Mouse (Mus musculus): ENCODE measurements around the gene Rnf181.

Gene Rnf181

GRCm38 (mm10) chr6:72360599-72360935 is 6.2 kb downstream of the Rnf181 start:
- DNase-seq (ENCODE audit: low read depth, low spot score): no peak

- no peak for DNase-seq (ENCODE audit: low read depth, low spot score)
These were observed 6.7 kb downstream of the Rnf181 start for GRCm38 (mm10) chr6:72359891-72360598.

- no peak for DNase-seq (ENCODE audit: low read depth, low spot score)
These were observed 7.4 kb downstream of the Rnf181 start for GRCm38 (mm10) chr6:72359343-72359742.

- no peak for DNase-seq (ENCODE audit: low read depth, low spot score)
These were observed 8.5 kb downstream of the Rnf181 start for GRCm38 (mm10) chr6:72358086-72358764.

GRCm38 (mm10) chr6:72357164-72358079 is 9.3 kb downstream of the Rnf181 start:
- DNase-seq (ENCODE audit: low read depth, low spot score): no peak

GRCm38 (mm10) chr6:72356001-72356532 is 10.7 kb downstream of the Rnf181 start:
- DNase-seq (ENCODE audit: low read depth, low spot score): no peak

GRCm38 (mm10) chr6:72355066-72355911 is 11.5 kb downstream of the Rnf181 start, which contains the start of gene Tmem150a:
Gene Tmem150a, plus strand, starts transcription at chr6:72355447.
- peak; percentile 47 for DNase-seq (ENCODE audit: low read depth, low spot score)

- DNase-seq (ENCODE audit: low read depth, low spot score): no peak
These were observed 12.7 kb downstream of the Rnf181 start for GRCm38 (mm10) chr6:72354025-72354424.

- DNase-seq (ENCODE audit: low read depth, low spot score): no peak
These were observed 13.9 kb downstream of the Rnf181 start for GRCm38 (mm10) chr6:72352636-72353405.

- no peak for DNase-seq (ENCODE audit: low read depth, low spot score)
These were observed 16.5 kb downstream of the Rnf181 start for GRCm38 (mm10) chr6:72350214-72350613.

GRCm38 (mm10) chr6:72348411-72348810 is 18.3 kb downstream of the Rnf181 start:
- no peak for DNase-seq (ENCODE audit: low read depth, low spot score)

GRCm38 (mm10) chr6:72347166-72347941 is 19.4 kb downstream of the Rnf181 start, which contains the start of gene 0610030E20Rik:
Gene 0610030E20Rik, plus strand, starts transcription at chr6:72347317.
- DNase-seq (ENCODE audit: low read depth, low spot score): peak; percentile 51

- no peak for DNase-seq (ENCODE audit: low read depth, low spot score)
These were observed 20.5 kb downstream of the Rnf181 start for GRCm38 (mm10) chr6:72346261-72346660.

- no peak for DNase-seq (ENCODE audit: low read depth, low spot score)
These were observed 21.1 kb downstream of the Rnf181 start for GRCm38 (mm10) chr6:72345633-72346032.

GRCm38 (mm10) chr6:72345074-72345567 is 21.6 kb downstream of the Rnf181 start, which contains the start of gene Usp39:
Gene Usp39, minus strand, starts transcription at chr6:72345184.
- peak; percentile 83 for DNase-seq (ENCODE audit: low read depth, low spot score)

GRCm38 (mm10) chr6:72344396-72345073 is 22.2 kb downstream of the Rnf181 start:
- no peak for DNase-seq (ENCODE audit: low read depth, low spot score)

GRCm38 (mm10) chr6:72340481-72340880 is 26.3 kb downstream of the Rnf181 start:
- no peak for DNase-seq (ENCODE audit: low read depth, low spot score)

GRCm38 (mm10) chr6:72333111-72333510 is 33.6 kb downstream of the Rnf181 start:
- DNase-seq (ENCODE audit: low read depth, low spot score): no peak

Data from embryo, embryonic 11.5 days (tissue).